Mouse (Mus musculus): ENCODE results near the gene Nxpe4. TPM values are rescaled to one million over a fixed set of nuclear protein-coding genes. Genes with fewer than 3 reads are reported as not detected.
A peak's percentile ranks its signal among the peaks of the same experiment; 100 is the strongest.

Nxpe4 gene
- polyA plus RNA-seq, 1 experiment from 2014 or later = 6.4 TPM

- no peak overlapping the region for H3K4me3 ChIP-seq (replicated peaks)
- WGBS = 74% methylated on average over 3 of the region's 3 CpGs
- H3K27ac ChIP-seq = no peak overlapping the region
- peaks cover 14% of the 10 kb centered on the region for H3K4me1 ChIP-seq (replicated peaks)
- no peak overlapping the region for H3K4me2 ChIP-seq (replicated peaks)
- H3K9me3 ChIP-seq = no peaks in the 10 kb centered on the region
- H3K36me3 ChIP-seq = no peaks in the 10 kb centered on the region
- no peak overlapping the region for H3K9ac ChIP-seq (replicated peaks)
- ATAC-seq = no peak
- no peaks in the 10 kb centered on the region for H3K27me3 ChIP-seq
These were observed 82.4 kb downstream of the Nxpe4 start for GRCm38 (mm10) chr9:48244175-48244574.

DNA sequence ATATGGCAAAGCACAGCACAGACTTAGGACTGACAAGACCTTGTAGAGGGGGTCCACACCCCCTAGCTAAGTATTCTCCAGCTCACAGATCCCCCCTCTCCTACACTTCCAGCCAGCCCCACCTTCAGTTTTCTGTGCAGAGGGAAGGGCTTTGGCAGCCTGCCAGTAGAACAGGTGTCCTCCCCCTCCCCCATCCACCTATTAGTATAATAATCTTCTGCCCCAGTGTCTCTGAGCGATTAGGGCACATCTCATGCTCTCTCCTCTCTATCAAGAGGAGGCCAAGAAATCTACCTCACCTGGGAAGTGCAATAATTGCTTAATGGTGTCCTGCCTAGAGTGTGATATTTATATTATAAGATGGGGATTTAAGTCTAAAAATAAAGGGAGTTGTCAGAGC is 83.7 kb downstream of the Nxpe4 start:
- no peaks in the 10 kb centered on the region for H3K27me3 ChIP-seq
- H3K4me3 ChIP-seq (replicated peaks) = no peak overlapping the region
- WGBS = 52% methylated on average over 1 of the region's 1 CpGs
- no peak overlapping the region for H3K4me2 ChIP-seq (replicated peaks)
- no peak overlapping the region for H3K27ac ChIP-seq
- H3K9me3 ChIP-seq = no peaks in the 10 kb centered on the region
- H3K9ac ChIP-seq (replicated peaks) = no peak overlapping the region
- ATAC-seq = no peak
- peaks cover 14% of the 10 kb centered on the region for H3K4me1 ChIP-seq (replicated peaks)
- H3K36me3 ChIP-seq = no peaks in the 10 kb centered on the region

DNA sequence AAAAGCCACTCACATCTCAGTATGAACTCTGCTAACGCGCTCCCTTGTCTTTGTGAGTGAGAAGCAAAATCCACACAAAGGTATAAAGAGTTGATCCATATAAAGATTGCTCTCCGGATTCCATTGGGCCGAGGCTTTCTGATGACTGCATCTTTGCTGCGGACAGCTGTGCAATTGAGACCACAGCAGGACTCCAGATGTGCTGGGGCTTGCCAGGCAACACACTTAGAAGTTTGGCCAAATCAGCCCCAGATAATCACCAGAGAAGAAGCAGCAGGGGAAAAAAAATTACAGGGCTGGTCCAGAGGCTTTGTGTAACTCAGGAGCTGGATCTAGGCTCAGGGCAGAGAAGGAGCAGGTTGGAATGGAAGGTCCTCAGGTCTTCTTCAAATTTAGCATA is 85.5 kb downstream of the Nxpe4 start:
- H3K4me1 ChIP-seq (replicated peaks) = peaks cover 18% of the 10 kb centered on the region
- no peaks in the 10 kb centered on the region for H3K9me3 ChIP-seq
- no peaks in the 10 kb centered on the region for H3K36me3 ChIP-seq
- no peak overlapping the region; the same call in 1 of the 2 replicates for H3K27ac ChIP-seq
- H3K27me3 ChIP-seq = no peaks in the 10 kb centered on the region
- H3K9ac ChIP-seq (replicated peaks) = no peak overlapping the region
- 37% methylated on average over 5 of the region's 5 CpGs for WGBS
- no peak for ATAC-seq
- H3K4me2 ChIP-seq (replicated peaks) = no peak overlapping the region
- no peak overlapping the region for H3K4me3 ChIP-seq (replicated peaks)

DNA sequence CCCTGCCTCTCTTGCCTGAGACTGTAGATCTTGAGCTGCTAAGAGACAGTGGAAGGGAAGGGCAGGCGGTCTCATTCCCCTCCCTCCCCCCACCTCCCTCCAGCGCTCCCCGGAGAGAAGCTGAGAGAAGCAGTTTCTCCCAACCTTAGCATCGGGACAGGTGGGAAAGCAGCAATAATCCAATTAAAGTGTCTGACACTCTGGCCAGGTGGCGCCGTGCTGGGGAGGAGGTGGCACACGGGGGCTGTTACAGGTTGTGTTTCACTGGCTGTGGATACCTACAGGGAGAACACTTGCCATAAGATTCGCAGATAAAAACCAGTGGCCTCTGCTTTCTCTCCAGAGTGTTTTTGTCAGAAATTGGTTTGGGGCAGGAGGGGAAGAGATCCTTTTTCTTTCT is 90.4 kb downstream of the Nxpe4 start:
- Histone ChIP-seq H3K27ac (no peak overlapping the region), H3K4me3 (replicated peaks) (no peak overlapping the region), H3K36me3 (no peaks in the 10 kb centered on the region), H3K4me1 (replicated peaks) (peaks cover 15% of the 10 kb centered on the region), H3K4me2 (replicated peaks) (no peak overlapping the region), H3K9ac (replicated peaks) (no peak overlapping the region), H3K27me3 (0 out of 2 replicates have a peak, but pooled peaks cover 7% of the 10 kb centered on the region), H3K9me3 (no peaks in the 10 kb centered on the region)
- 12% methylated on average over 8 of the region's 8 CpGs for WGBS
- no peak for ATAC-seq

DNA sequence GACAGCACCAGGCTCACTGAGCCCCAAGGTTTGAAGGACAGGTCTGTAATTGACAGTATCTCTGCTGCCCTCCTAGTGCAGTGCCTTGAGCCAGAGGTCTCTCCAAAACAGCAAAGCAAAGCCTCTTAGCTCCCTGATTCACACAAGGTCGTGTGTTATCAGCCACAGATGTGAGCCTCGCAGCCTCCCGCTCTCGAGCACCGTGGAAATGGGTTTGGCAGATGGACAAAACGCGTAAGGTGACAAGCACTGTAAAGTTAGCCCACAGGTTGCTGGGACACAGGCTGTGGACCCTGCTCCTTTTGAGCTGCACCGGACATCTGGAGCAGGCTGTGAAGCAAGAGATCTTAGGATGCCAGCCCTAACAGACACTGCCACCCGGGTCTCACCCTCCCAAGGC is 95.2 kb downstream of the Nxpe4 start:
- WGBS = 41% methylated on average over 9 of the region's 9 CpGs
- H3K4me2 ChIP-seq (replicated peaks) = no peak overlapping the region

DNA sequence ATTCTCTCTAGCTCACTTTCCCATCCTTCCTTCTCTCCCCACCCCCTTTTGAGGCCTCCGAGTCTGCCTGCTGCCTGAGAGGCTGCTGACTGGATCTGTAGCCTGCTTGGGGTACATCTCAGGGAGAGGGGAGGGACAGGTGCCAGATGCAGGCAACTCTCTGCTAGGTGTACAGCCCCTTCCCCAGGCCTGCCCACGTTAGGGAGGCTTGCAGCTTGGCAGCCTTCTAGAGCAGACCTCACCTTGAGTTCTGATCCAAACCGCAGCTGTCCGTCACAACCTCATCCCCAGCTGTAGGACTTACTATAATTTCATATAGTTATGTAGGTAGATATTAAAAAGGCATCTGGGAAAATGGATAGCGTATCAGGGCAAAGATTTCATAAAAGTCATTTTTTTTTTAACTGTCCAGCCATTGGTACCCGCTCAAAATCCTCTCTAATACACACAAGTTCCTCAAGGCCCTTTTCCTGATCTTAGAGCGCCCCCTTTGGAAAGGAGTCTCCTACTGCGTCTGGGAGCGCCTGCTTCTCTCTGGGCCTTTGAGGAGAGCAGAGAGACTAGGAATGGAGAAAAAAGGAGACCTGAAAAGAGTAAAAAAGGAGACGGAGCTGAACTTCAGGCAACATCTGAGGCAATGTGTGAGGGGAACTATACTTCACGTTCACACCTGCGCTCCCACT is 96.1 kb downstream of the Nxpe4 start:
- H3K27me3 ChIP-seq = peaks cover 12% of the 10 kb centered on the region; the same call in 1 of the 2 replicates
- H3K4me3 ChIP-seq (replicated peaks) = no peak overlapping the region
- WGBS = 32% methylated on average over 11 of the region's 12 CpGs
- H3K4me2 ChIP-seq (replicated peaks) = no peak overlapping the region
- no peaks in the 10 kb centered on the region for H3K9me3 ChIP-seq
- H3K4me1 ChIP-seq (replicated peaks) = peaks cover 11% of the 10 kb centered on the region
- no peak overlapping the region for H3K9ac ChIP-seq (replicated peaks)
- H3K27ac ChIP-seq = no peak overlapping the region
- H3K36me3 ChIP-seq = no peaks in the 10 kb centered on the region
- ATAC-seq = peak; percentile 56

More for the DNA sequence above, 95.2 kb downstream of the Nxpe4 start:
- H3K9me3 ChIP-seq = no peaks in the 10 kb centered on the region
- H3K27me3 ChIP-seq = peaks cover 16% of the 10 kb centered on the region; the same call in 1 of the 2 replicates
- ATAC-seq = no peak
- no peaks in the 10 kb centered on the region for H3K36me3 ChIP-seq
- no peak overlapping the region for H3K9ac ChIP-seq (replicated peaks)
- no peak overlapping the region for H3K4me3 ChIP-seq (replicated peaks)
- H3K27ac ChIP-seq = no peak overlapping the region
- H3K4me1 ChIP-seq (replicated peaks) = peaks cover 20% of the 10 kb centered on the region

- Histone ChIP-seq H3K36me3 (no peaks in the 10 kb centered on the region), H3K9ac (replicated peaks) (no peak overlapping the region), H3K4me1 (replicated peaks) (peaks cover 11% of the 10 kb centered on the region), H3K4me2 (replicated peaks) (no peak overlapping the region), H3K27ac (no peak overlapping the region), H3K27me3 (no peaks in the 10 kb centered on the region), H3K9me3 (no peaks in the 10 kb centered on the region), H3K4me3 (replicated peaks) (no peak overlapping the region)
- WGBS = 87% methylated on average over 6 of the region's 6 CpGs
- no peak for ATAC-seq
These were observed 102.8 kb downstream of the Nxpe4 start for GRCm38 (mm10) chr9:48264616-48265015.

DNA sequence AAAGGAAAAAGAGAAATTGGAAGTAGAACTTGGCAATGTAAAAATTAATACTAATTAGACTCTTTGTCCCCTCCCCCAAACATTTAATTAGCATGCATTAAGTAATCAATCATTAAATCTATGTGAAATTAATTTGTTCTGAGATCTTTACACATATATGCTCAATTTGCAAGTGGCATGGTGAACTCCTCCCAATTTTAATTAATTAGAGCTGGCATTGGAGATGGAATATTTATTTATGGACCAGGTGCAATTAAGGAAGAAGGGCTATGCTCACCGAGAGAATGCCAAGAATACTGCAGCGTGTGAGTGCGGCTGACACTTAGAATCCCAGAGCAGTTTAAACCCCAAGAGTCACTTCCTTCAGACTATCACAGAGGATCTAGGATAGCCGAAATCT is 103.7 kb downstream of the Nxpe4 start:
- no peak for ATAC-seq
- H3K27me3 ChIP-seq = no peaks in the 10 kb centered on the region
- H3K27ac ChIP-seq = no peak overlapping the region
- 67% methylated on average over 4 of the region's 4 CpGs for WGBS
- H3K4me1 ChIP-seq (replicated peaks) = peaks cover 11% of the 10 kb centered on the region
- H3K9me3 ChIP-seq = no peaks in the 10 kb centered on the region
- H3K4me2 ChIP-seq (replicated peaks) = no peak overlapping the region
- no peak overlapping the region for H3K4me3 ChIP-seq (replicated peaks)
- no peak overlapping the region for H3K9ac ChIP-seq (replicated peaks)
- H3K36me3 ChIP-seq = no peaks in the 10 kb centered on the region

- peaks cover 11% of the 10 kb centered on the region for H3K4me1 ChIP-seq (replicated peaks)
- 9% methylated on average over 21 of the region's 21 CpGs for WGBS
- peak overlapping the region; percentile 68 for H3K9ac ChIP-seq (replicated peaks)
- ATAC-seq = peak; percentile 90
- peak overlapping the region; percentile 49 for H3K4me3 ChIP-seq (replicated peaks)
- H3K4me2 ChIP-seq (replicated peaks) = peak overlapping the region; percentile 92
- H3K27ac ChIP-seq = no peak overlapping the region
- H3K36me3 ChIP-seq = no peaks in the 10 kb centered on the region
- no peaks in the 10 kb centered on the region for H3K9me3 ChIP-seq
- no peaks in the 10 kb centered on the region for H3K27me3 ChIP-seq
These were observed 104.6 kb downstream of the Nxpe4 start for GRCm38 (mm10) chr9:48266286-48267027.

DNA sequence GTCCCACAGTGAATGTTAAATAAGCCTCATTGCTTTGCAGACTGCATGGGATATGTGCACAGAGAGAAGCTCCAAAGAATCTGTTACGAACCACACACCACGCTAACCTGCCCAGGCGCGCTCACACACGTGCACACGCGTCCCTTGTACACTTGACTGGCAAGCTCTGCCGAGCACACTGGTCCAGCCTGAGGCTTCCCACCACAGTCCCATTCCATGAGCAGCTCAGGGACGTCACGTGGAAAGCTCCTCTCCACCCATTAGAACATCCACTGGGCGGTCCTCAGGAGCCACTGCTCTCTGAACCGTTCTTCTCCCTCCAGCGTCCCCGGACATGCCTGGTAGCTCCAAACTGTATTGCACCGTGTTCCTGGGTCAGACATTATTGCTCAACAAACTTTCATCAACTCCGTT is 105.2 kb downstream of the Nxpe4 start:
- peaks cover 11% of the 10 kb centered on the region for H3K4me1 ChIP-seq (replicated peaks)
- peak; percentile 91 for ATAC-seq
- WGBS = under 1% methylated on average over 16 of the region's 16 CpGs
- H3K36me3 ChIP-seq = no peaks in the 10 kb centered on the region
- H3K27me3 ChIP-seq = no peaks in the 10 kb centered on the region
- H3K27ac ChIP-seq = no peak overlapping the region
- H3K4me2 ChIP-seq (replicated peaks) = peak overlapping the region; percentile 92
- H3K4me3 ChIP-seq (replicated peaks) = peak overlapping the region; percentile 49
- no peaks in the 10 kb centered on the region for H3K9me3 ChIP-seq
- peak overlapping the region; percentile 68 for H3K9ac ChIP-seq (replicated peaks)

DNA sequence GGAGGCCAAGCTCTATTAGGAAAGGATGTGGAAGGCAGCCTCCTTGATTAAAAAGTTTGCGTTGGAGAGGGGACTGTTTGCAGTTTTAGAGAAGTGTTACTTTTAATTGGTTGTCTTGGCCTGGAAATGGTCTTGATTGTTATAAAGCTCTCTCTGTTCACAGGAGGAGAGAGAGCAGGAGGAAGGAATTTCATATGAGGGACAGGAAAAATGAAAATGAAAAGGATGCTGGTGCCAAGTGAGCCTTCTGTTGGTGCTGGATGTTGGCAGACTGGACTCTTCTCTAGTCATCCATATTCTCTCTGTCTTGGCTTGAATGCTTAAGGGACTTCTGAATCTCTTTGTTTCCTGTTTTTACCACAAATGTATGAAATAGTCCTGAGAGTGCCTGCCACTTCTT is 106.1 kb downstream of the Nxpe4 start:
- H3K4me2 ChIP-seq (replicated peaks) = no peak overlapping the region
- H3K36me3 ChIP-seq = no peaks in the 10 kb centered on the region
- no peak overlapping the region for H3K9ac ChIP-seq (replicated peaks)
- H3K4me3 ChIP-seq (replicated peaks) = no peak overlapping the region
- H3K27me3 ChIP-seq = no peaks in the 10 kb centered on the region
- peaks cover 11% of the 10 kb centered on the region for H3K4me1 ChIP-seq (replicated peaks)
- 80% methylated on average over 1 of the region's 1 CpGs for WGBS
- no peak overlapping the region for H3K27ac ChIP-seq
- H3K9me3 ChIP-seq = no peaks in the 10 kb centered on the region
- ATAC-seq = no peak

DNA sequence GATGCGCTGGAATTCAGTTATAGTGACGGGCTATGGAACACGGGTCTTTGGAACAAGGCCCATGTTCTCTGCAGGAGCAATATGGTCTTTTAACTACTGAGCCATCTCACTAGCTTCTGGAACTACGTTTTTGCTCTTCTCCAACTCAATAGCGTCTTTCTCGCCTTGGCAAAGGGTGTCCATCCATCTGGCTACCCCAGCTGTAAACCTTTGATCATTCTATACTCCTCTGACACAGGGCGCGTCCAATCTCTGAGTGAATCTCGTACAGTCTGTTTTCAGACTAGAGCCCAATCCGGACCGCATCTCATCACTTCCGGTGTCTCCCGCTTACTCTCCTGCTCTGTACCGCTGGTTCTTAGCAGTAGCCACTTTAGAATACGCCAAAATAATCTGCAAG is 115.0 kb downstream of the Nxpe4 start:
- H3K9ac ChIP-seq (replicated peaks) = no peak overlapping the region
- 91% methylated on average over 15 of the region's 15 CpGs for WGBS
- ATAC-seq = no peak
- H3K4me2 ChIP-seq (replicated peaks) = no peak overlapping the region
- H3K36me3 ChIP-seq = no peaks in the 10 kb centered on the region
- H3K4me3 ChIP-seq (replicated peaks) = no peak overlapping the region
- H3K4me1 ChIP-seq (replicated peaks) = no peaks in the 10 kb centered on the region
- no peak overlapping the region for H3K27ac ChIP-seq
- H3K27me3 ChIP-seq = no peaks in the 10 kb centered on the region
- no peaks in the 10 kb centered on the region for H3K9me3 ChIP-seq
